Mouse (Mus musculus): ENCODE results near the gene Nlrp1a.

Nlrp1a gene

DNA sequence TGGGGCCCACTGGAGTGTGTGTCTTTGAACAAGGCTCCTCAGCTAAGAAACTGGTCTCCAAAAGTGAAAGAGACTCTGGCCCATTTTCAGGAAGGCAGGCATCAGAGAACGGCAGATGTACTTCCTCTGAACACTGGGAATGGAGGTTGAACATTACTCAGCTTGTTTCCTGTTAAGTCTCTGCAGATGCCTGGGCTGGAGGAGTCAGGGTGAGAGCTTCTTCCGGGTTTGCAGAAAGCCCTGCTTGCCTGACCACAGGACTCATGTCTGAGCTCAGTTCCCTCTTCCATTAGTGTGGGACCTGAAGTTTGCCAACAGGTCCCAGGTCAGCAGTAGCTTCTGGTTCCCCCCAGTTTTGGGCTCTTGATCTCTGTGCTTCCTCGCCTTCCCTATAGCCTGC is at the start of gene Nlrp1a:
TSS of gene Nlrp1a (minus strand) at position 44 of the 400 bp plus-strand sequence.
- DNase-seq (ENCODE audit: low read depth, low spot score), result no peak

DNA sequence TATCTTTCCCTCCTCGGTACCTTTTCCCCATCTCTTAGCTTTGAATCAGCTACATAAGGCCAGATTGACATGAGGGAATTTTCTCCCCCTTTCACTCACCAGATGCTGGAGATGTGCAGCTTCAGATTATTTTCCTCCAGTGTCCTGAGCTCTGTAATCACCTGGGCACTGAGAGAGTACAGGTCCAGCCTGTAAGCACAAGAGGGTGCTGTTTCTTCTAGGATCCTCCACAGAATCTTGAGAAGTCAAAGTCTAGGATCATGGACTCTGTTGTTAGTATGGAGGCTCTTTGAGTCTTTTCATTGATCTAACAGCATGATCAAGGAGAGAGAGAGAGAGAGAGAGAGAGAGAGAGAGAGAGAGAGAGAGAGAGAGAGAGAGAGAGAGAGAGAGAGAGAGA is 25.1 kb upstream of the Nlrp1a start:
- DNase-seq (ENCODE audit: low read depth, low spot score), result no peak

DNA sequence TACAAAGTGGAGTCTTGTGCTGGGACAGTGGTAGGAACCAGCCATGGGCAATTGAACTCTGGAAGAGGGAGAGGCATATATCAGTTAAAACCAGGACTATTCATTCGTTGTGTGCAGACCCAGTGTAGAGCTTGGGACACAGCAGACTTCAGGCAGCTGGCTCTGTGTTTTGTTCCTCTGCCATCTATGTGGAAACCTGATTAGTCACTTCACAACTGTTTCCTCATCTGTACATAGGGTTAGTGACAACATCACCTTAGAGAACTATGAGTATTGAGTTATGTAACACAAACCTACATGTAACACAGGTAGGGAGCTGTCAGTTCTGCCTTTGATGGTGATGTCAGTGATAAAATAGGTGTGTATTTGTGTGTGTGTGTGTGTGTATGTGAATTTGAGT is 19.6 kb upstream of the Nlrp1a start:
- DNase-seq (ENCODE audit: low read depth, low spot score), result no peak

DNA sequence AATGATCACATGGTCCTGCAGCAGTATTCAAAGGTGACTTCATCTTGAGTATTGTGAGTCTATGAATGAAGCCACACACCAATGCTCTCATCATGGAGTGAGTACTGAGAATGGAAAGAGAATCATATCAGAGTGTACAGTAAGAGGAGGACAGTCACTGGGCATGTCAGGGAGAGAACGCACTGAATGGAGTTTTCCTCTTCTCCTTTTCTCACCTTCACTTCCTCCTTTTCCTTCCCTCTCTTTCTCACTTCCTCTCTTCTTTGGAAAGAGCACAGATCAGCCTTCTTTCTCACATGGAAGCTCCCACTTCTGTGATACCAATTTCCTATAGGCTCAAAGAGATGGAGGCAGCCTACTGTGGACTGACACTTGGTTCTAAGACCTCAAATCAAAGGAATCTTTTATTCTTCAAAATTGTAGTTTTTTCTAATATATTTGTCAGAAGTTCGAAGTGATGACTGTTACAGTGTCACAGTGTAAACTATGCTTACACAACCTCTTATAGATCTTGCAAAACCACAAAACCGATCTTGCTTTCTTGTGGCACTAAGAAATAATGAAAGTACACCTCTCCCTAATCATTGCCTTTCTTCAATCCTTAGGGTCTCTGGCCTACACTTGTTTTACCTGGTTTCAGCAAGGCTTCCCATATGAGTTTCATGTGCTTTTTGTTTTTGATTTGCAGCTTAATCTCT is 15.1 kb upstream of the Nlrp1a start:
- no peak for DNase-seq (ENCODE audit: low read depth, low spot score)

DNA sequence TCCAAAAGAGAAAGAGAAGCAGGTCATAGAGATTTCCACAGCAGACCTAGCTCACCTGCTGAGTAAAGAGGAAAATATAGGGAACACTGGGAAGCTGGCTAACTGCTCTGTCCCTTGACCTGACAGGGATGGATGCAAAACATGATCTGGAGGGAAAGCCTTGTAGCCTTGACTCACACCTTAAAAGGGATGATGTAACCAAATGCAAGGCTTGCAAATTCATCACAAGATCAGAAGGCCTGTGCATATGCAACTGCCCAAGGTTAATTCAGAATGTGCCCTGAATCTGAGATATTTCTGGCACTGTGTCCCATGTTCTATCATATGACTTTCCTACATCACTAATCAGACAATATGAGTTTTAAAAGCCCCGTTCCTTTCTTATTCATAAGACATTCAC is 10.8 kb upstream of the Nlrp1a start:
- DNase-seq (ENCODE audit: low read depth, low spot score), result no peak

DNA sequence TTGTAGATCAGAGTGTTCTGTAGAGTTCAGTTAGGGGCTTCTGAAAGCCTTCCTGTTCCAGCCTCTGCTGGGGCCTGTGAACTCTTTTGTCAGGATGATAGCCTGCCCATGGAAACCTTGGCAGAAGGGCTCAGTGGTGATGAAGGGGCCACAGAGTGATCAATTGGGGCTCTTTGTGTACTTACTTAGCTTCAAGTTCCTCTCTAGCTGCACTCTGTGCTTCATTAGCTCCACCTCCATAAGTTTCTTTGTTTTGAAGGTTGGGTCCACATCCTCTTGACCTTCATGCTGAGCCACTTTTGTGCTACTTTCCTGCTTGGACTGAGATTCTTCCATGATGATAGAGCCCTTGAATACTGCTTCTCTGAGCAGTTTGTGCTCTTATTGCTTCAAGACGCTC is 2.5 kb downstream of the Nlrp1a start:
- no peak for DNase-seq (ENCODE audit: low read depth, low spot score)

DNA sequence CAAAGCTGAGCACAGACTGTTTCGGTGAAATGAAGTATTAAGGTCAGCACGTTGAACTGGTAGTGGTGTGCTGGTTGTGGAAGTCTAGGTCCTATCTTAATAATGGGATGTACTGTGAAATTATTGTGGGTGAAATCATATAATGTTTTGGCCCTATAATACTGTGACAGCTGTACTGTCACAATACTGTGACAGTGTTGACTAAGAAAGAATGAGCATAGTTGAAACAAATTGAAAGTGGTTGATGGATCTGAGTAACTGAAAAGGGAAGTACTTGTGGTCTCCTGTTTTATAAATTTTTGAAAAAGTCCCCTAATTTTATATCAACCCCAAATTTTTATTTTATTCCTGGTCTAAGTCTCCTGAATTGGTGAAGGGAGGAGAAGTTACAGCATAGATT is 37.4 kb downstream of the Nlrp1a start:
- no peak for DNase-seq (ENCODE audit: low read depth, low spot score)

DNA sequence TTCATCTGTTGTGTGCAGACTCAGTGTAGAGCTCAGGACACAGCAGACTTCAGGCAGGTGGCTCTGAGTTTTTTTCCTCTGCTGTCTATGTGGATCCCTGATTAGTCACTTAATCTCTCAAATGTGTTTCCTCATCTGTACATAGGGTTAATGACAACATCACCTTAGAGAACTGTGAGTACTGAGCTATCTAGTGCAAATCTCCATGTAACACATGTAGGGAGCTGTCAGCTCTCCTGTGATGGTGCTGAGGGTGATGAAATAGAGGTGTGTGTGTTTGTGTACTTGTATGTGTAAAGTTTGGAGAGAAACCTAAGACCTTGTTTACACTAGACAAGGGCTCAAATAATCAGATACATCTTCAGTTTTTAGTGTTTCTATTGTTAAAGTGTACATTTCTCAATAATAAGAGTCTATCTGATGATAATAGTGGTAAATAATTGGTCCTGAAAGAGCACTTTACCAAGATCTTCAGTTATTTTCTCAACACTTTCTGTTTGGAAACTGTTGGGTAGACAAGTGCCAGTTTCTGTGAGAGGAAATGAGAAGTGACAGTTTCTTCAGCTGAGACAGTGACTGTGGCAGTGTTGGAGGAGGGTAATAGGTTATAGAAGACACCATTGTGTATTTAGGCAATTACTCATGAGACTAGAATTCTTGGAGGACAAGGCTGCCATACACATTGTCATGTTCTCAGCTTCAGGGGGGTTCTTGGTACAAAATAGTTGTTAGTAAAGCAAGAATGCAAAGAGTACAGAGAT is 38.1 kb downstream of the Nlrp1a start:
- no peak for DNase-seq (ENCODE audit: low read depth, low spot score)

DNA sequence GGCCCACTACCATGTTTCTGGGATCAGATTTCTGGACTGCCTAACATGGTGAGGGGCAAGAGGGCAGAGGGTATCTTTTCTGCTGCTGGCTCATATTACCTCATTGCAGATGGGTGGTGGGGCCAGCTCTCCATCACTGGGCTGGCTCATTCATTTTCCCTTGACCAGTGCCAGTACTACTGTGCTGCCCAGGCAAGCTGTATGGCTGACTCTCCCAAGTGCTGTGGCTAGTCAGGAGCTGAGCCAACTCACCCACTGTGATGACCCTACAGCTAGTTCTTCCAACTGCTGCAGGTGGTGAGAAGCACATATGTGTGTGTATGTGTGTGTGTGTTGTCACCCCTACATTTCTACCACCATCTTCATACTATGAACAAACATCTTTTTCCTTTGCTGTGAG is 40.6 kb downstream of the Nlrp1a start:
- DNase-seq (ENCODE audit: low read depth, low spot score), result no peak

DNA sequence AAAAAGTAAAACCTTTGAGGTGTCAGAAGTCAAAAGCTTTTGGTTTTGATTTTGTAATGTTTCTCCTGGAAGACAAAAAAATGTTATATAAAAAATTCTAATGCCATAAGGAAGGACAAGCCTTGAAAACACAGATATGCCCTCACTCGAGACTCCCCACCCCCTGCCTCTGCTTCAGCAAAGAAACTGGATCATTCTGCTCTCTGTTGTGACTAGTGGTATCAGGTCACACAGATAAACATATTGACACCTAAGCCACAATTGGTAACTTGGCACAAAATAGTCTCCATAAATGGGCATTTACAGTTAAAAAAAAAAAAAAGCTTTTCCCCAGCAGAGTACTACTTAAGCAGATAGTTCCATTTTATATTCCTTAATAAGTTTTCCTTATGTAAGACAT is 68.2 kb downstream of the Nlrp1a start:
- DNase-seq (ENCODE audit: low read depth, low spot score), result no peak

DNA sequence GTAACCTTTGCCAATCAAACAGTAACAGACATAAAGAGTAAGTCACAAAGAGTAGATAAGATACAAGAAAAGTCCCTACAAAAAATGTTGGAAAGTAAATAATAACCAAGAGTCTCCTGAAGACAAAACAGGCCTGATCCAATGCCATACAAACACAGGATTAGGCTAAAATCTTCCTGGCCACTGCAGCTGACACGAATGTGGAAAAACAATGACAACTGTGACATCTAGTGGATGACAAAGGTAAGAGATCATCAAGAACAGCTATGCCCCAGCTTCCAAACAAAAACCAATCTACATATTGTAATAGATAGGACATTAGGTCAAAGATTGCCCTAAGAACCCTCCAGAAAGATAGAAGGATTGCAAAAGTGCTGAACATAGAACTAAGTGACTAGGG is 92.0 kb downstream of the Nlrp1a start:
- DNase-seq (ENCODE audit: low read depth, low spot score), result no peak
